Mouse (Mus musculus) intestine, embryonic 14.5 days (tissue): Measurements from ENCODE around the gene 1110008P14Rik. TPM values are rescaled to one million over a fixed set of nuclear protein-coding genes. Genes with fewer than 3 reads are reported as not detected.
"Not testable (repeated sequence)": the region's sequence is repeated elsewhere in the genome, so short reads cannot be mapped to it uniquely, and the experiment has no call there.

Source experiments
- ATAC-seq: fragments of 200-750 bp; cut with Nextera tagmentation; replicated peaks from 2 replicates; pipeline ENCODE4 v1.8.0; 2017; ENCODE audit warnings: low read depth, moderate number of reproducible peaks, moderate TSS enrichment, moderate library complexity; ENCODE audit not compliant: low FRiP score, low TSS enrichment
- DNase-seq: peaks from one replicate; pipeline ENCODE4 v3.0.0-alpha.2; 2018; ENCODE audit warnings: low spot score
- H3K27ac ChIP-seq: fragments of 300-500 bp; sonication (generic); 2 replicates; pipeline ENCODE4 v1.5.1; 2014; ENCODE audit warnings: low read depth, mild to moderate bottlenecking, control low read depth
- H3K27me3 ChIP-seq: fragments of 300-500 bp; sonication (generic); replicated peaks from 2 replicates; pipeline ENCODE4 v1.6.1; 2014; ENCODE audit warnings: low read length, control low read depth; ENCODE audit not compliant: control insufficient read depth, insufficient read depth
- H3K36me3 ChIP-seq: fragments of 300-500 bp; sonication (generic); 2 replicates; pipeline ENCODE4 v1.6.1; 2014; ENCODE audit warnings: low read length, control low read depth; ENCODE audit not compliant: control insufficient read depth, insufficient read depth
- H3K4me1 ChIP-seq: fragments of 300-500 bp; sonication (generic); replicated peaks from 2 replicates; pipeline ENCODE4 v1.6.1; 2014; ENCODE audit warnings: low read length, control low read depth, mixed read lengths; ENCODE audit not compliant: control insufficient read depth, insufficient read depth
- H3K4me2 ChIP-seq: fragments of 300-500 bp; sonication (generic); 2 replicates; pipeline ENCODE4 v1.6.1; 2014; ENCODE audit warnings: low read length
- H3K4me3 ChIP-seq: fragments of 300-500 bp; sonication (generic); 2 replicates; pipeline ENCODE4 v1.5.1; 2014; ENCODE audit warnings: low read depth, low read length, control low read depth, mixed read lengths
- H3K9ac ChIP-seq: fragments of 300-500 bp; sonication (generic); 2 replicates; pipeline ENCODE4 v1.6.1; 2014; ENCODE audit warnings: mild to moderate bottlenecking, low read length
- H3K9me3 ChIP-seq: fragments of 300-500 bp; sonication (generic); 2 replicates; pipeline ENCODE4 v1.6.1; 2016; ENCODE audit warnings: low read length, control low read depth; ENCODE audit not compliant: control insufficient read depth
- WGBS: fragments of 180-500 bp; shearing (Covaris S2); extraction: QIAGEN DNeasy Blood & Tissue Kit; methylation state at CpG from one replicate; pipeline ENCODE4 v1.1.7; 2014; 5-methylcytosine and 5-hydroxymethylcytosine counted together
- polyA plus RNA-seq: library from polyadenylated mRNA; unstranded; fragments of >200 nt; fragmentation: Nextera tagmentation; extraction: Ambion mirVana; gene quantifications from 2 replicates; pipeline ENCODE4 v1.2.1, GENCODE M21; 2014

The 1110008P14Rik gene
- polyA plus RNA-seq, 1 experiment from 2014 or later = 35.7 TPM

DNA sequence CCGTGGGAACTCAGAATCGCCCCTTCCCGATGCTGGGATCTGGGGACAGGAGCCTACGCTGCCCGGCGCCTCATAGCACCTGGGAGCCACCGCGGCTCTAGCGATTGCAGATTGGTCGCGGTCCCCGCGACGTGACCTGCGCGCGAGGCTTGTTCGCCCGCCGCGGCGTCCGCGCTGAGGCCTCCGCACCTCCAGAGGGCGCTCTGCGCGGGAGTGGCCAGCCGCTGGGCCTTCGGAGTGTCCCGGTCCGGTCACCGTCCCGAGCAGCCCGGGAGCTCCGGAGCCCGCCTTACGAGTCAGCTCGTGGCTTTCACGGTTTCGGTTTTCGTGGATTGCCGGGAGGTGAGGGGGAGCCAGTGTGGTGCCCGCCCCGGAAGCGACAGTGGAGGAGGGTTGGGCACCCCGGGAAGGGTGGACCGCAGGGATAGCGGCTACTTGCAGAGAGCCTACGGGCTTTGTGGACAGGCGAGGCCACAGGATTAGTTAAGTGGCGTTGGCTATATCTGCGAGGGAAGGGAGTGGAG, 18.9 kb downstream of the 1110008P14Rik start:
- peak; percentile 76 for ATAC-seq
- H3K4me1 ChIP-seq = peaks cover 15% of the 10 kb centered on the region; the same call in 1 of the 2 replicates
- H3K9me3 ChIP-seq = no peaks in the 10 kb centered on the region
- peak overlapping the region; percentile 83 for H3K9ac ChIP-seq
- H3K27me3 ChIP-seq = peaks cover 10% of the 10 kb centered on the region; the same call in 1 of the 2 replicates
- DNase-seq = peak; percentile 96
- WGBS = under 1% methylated on average over 53 of the region's 53 CpGs
- peak overlapping the region; percentile 69 for H3K4me2 ChIP-seq
- H3K4me3 ChIP-seq = peak overlapping the region; percentile 80
- H3K27ac ChIP-seq = peak overlapping the region; percentile 92
- peaks cover 34% of the 10 kb centered on the region for H3K36me3 ChIP-seq

DNA sequence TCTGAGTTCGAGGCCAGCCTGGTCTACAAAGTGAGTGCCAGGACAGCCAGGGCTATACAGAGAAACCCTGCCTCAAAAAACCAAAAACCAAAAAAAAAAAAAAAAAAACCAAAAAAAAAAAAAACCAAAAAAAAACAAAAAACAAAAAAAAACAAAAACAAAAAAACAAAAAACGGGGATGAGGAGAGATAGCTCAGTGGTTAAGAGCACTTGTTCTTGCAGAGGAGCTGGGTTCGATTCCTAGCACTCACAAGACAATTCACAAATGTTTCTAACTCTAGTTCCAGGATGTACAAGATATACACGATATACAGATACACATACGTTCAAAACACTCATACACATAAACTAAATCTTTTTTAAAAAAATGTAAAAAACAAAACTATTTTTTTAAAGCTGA, 19.5 kb downstream of the 1110008P14Rik start:
- not testable (repeated sequence) for H3K27me3 ChIP-seq, H3K9me3 ChIP-seq, DNase-seq, ATAC-seq
- Histone ChIP-seq H3K4me3 (peak overlapping the region; percentile 80), H3K27ac (peak overlapping the region; percentile 92), H3K4me1 (peaks cover 15% of the 10 kb centered on the region; the same call in 1 of the 2 replicates), H3K36me3 (peaks cover 28% of the 10 kb centered on the region), H3K4me2 (peak overlapping the region; percentile 69), H3K9ac (peak overlapping the region; percentile 83)
- 43% methylated on average over 5 of the region's 5 CpGs for WGBS

DNA sequence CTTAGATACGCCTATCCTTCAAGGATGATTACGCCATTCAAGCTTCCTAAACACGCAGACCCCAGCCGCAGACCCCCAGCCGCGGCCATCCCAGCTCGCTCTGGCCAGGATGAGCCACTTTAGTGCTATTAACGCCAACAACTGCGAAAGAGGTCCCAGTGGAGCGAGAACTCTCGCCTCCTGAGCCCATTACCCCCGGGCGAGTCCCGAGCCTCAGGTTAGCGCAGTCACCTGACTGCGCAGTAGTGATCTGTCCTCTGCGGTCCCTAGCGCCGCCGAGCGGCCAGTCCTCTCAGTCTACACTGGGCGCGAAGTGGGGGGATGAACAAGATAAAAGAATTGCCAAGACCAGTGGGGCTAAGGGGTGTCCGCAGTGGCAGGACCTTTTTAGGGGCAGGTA, 20.3 kb downstream of the 1110008P14Rik start:
- Histone ChIP-seq H3K4me3 (peak overlapping the region; percentile 27), H3K9me3 (no peaks in the 10 kb centered on the region), H3K4me1 (peaks cover 15% of the 10 kb centered on the region; the same call in 1 of the 2 replicates), H3K4me2 (peak overlapping the region; percentile 67), H3K27me3 (peaks cover 10% of the 10 kb centered on the region; the same call in 1 of the 2 replicates), H3K36me3 (peaks cover 20% of the 10 kb centered on the region), H3K27ac (no peak overlapping the region), H3K9ac (peak overlapping the region; percentile 29)
- ATAC-seq = peak; percentile 63; the same call in 1 of the 2 replicates
- WGBS = under 1% methylated on average over 24 of the region's 24 CpGs
- peak; percentile 78 for DNase-seq

DNA sequence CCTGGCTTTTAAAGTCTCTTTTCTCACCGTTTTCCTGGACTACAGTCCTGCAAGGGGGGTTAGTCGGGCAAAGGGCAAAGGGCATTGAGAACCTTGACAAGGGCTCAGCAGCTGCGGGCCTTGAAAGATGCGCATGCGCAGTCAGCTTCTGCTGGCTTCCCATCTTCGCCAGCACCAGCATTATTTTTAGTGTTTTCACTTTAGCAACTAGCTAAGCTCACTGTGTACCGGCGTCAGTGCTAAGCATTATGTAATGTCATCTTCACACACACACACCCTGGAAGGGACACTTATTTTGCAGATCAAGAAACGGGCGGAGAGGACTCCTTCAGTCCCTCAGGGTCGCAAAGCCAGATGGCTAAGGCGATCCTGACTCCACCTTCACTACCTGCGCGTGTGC, 21.0 kb downstream of the 1110008P14Rik start:
- Histone ChIP-seq H3K4me1 (peaks cover 15% of the 10 kb centered on the region; the same call in 1 of the 2 replicates), H3K9me3 (no peaks in the 10 kb centered on the region), H3K27ac (no peak overlapping the region), H3K27me3 (peaks cover 10% of the 10 kb centered on the region; the same call in 1 of the 2 replicates), H3K4me2 (peak overlapping the region; percentile 67), H3K9ac (no peak overlapping the region), H3K4me3 (peak overlapping the region; percentile 27), H3K36me3 (peaks cover 13% of the 10 kb centered on the region)
- peak; percentile 5; the same call in 1 of the 2 replicates for ATAC-seq
- WGBS = 5% methylated on average over 14 of the region's 14 CpGs
- DNase-seq = peak; percentile 78

GRCm38 (mm10) chr2:32358381-32358780, 23.4 kb downstream of the 1110008P14Rik start:
- Histone ChIP-seq H3K9me3 (no peaks in the 10 kb centered on the region), H3K4me1 (peaks cover 8% of the 10 kb centered on the region; the same call in 1 of the 2 replicates), H3K27ac (no peak overlapping the region), H3K4me3 (no peak overlapping the region), H3K27me3 (peaks cover 10% of the 10 kb centered on the region; the same call in 1 of the 2 replicates), H3K36me3 (no peaks in the 10 kb centered on the region), H3K9ac (no peak overlapping the region), H3K4me2 (no peak overlapping the region)
- WGBS = 55% methylated on average over 10 of the region's 10 CpGs
- ATAC-seq (no peak), DNase-seq (no peak)

- no peak overlapping the region for H3K4me2 ChIP-seq
- H3K4me1 ChIP-seq = peaks cover 8% of the 10 kb centered on the region; the same call in 1 of the 2 replicates
- H3K4me3 ChIP-seq = no peak overlapping the region
- no peaks in the 10 kb centered on the region for H3K9me3 ChIP-seq
- H3K9ac ChIP-seq = no peak overlapping the region
- H3K27me3 ChIP-seq = peaks cover 10% of the 10 kb centered on the region; the same call in 1 of the 2 replicates
- H3K36me3 ChIP-seq = no peaks in the 10 kb centered on the region
- 73% methylated on average over 3 of the region's 3 CpGs for WGBS
- no peak for ATAC-seq
- no peak for DNase-seq
- H3K27ac ChIP-seq = no peak overlapping the region
Observed at GRCm38 (mm10) chr2:32357710-32358109, 24.0 kb downstream of the 1110008P14Rik start.

GRCm38 (mm10) chr2:32356216-32356615, 25.5 kb downstream of the 1110008P14Rik start:
- Histone ChIP-seq H3K27ac (no peak overlapping the region), H3K27me3 (peaks cover 3% of the 10 kb centered on the region; the same call in 1 of the 2 replicates), H3K4me2 (no peak overlapping the region), H3K9ac (no peak overlapping the region), H3K9me3 (no peaks in the 10 kb centered on the region), H3K36me3 (no peaks in the 10 kb centered on the region), H3K4me3 (no peak overlapping the region), H3K4me1 (peaks cover 11% of the 10 kb centered on the region)
- ATAC-seq (no peak), DNase-seq (no peak)
- 77% methylated on average over 10 of the region's 10 CpGs for WGBS

- Histone ChIP-seq H3K36me3 (no peaks in the 10 kb centered on the region), H3K4me3 (no peak overlapping the region), H3K4me2 (no peak overlapping the region; the same call in 1 of the 2 replicates), H3K4me1 (peaks cover 10% of the 10 kb centered on the region), H3K9me3 (no peaks in the 10 kb centered on the region), H3K9ac (no peak overlapping the region), H3K27me3 (no peaks in the 10 kb centered on the region), H3K27ac (peak overlapping the region; percentile 76)
- ATAC-seq (peak; percentile 20; the same call in 1 of the 2 replicates), DNase-seq (no peak)
- 88% methylated on average over 3 of the region's 3 CpGs for WGBS
Observed at GRCm38 (mm10) chr2:32354336-32354895, 27.3 kb downstream of the 1110008P14Rik start.
